Mouse (Mus musculus) limb, embryonic 15.5 days (tissue): Measurements from ENCODE around the gene Fsd1l. TPM values are rescaled to one million over a fixed set of nuclear protein-coding genes. Genes with fewer than 3 reads are reported as not detected.
"Not testable (repeated sequence)": the region's sequence is repeated elsewhere in the genome, so short reads cannot be mapped to it uniquely, and the experiment has no call there.

Experiments
- ATAC-seq: fragments of 200-750 bp; cut with Nextera tagmentation; 2 replicates; pipeline ENCODE4 v1.8.0; 2017; ENCODE audit warnings: low read depth, moderate TSS enrichment; ENCODE audit not compliant: insufficient number of reproducible peaks, low FRiP score, low TSS enrichment
- H3K27ac ChIP-seq: fragments of 300-500 bp; sonication (generic); 2 replicates; pipeline ENCODE4 v1.5.1; 2015; ENCODE audit warnings: moderate library complexity, mild to moderate bottlenecking, inconsistent platforms
- H3K27me3 ChIP-seq: fragments of 300-500 bp; sonication (generic); 2 replicates; pipeline ENCODE4 v1.6.1; 2015; ENCODE audit warnings: inconsistent platforms
- H3K36me3 ChIP-seq: fragments of 300-500 bp; sonication (generic); 2 replicates; pipeline ENCODE4 v1.6.1; 2015; ENCODE audit warnings: inconsistent platforms
- H3K4me1 ChIP-seq: fragments of 300-500 bp; sonication (generic); 2 replicates; pipeline ENCODE4 v1.6.1; 2015; ENCODE audit warnings: inconsistent platforms
- H3K4me2 ChIP-seq: fragments of 300-500 bp; sonication (generic); 2 replicates; pipeline ENCODE4 v1.6.1; 2015; ENCODE audit warnings: mild to moderate bottlenecking, inconsistent platforms
- H3K4me3 ChIP-seq: fragments of 300-500 bp; sonication (generic); 2 replicates; pipeline ENCODE4 v1.5.1; 2015; ENCODE audit warnings: mild to moderate bottlenecking, inconsistent platforms
- H3K9ac ChIP-seq: fragments of 300-500 bp; sonication (generic); 2 replicates; pipeline ENCODE4 v1.6.1; 2015; ENCODE audit warnings: inconsistent platforms
- H3K9me3 ChIP-seq: fragments of 300-500 bp; sonication (generic); 2 replicates; pipeline ENCODE4 v1.6.1; 2016; ENCODE audit warnings: inconsistent platforms
- WGBS: fragments of 180-500 bp; shearing (Covaris S2); methylation state at CpG from one replicate; pipeline ENCODE4 v1.1.7; 2015; 5-methylcytosine and 5-hydroxymethylcytosine counted together
- polyA plus RNA-seq: library from polyadenylated mRNA; unstranded; fragments of >200 nt; fragmentation: Nextera tagmentation; extraction: Ambion mirVana; gene quantifications from 2 replicates; pipeline ENCODE4 v1.2.1, GENCODE M21; 2015

The Fsd1l gene
- polyA plus RNA-seq, 1 experiment from 2014 or later, result 13.1 TPM

GRCm38 (mm10) chr4:53713704-53714050, 82.4 kb downstream of the Fsd1l start, which contains the start of gene Fktn:
Gene Fktn, plus strand, starts transcription at chr4:53713998.
- ATAC-seq, result peak; percentile 60
- 10% methylated on average over 7 of the region's 7 CpGs for WGBS
- H3K27me3 ChIP-seq, result no peaks in the 10 kb centered on the region
- peak within 1 kb of the TSS; percentile 81 for H3K4me3 ChIP-seq
- peak within 1 kb of the TSS; percentile 77 for H3K9ac ChIP-seq
- no peaks in the 10 kb centered on the region for H3K9me3 ChIP-seq
- H3K36me3 ChIP-seq, result no peaks in the 10 kb centered on the region
- peaks cover 9% of the 10 kb centered on the region; the same call in 1 of the 2 replicates for H3K4me1 ChIP-seq
- peak within 1 kb of the TSS; percentile 89 for H3K4me2 ChIP-seq
- H3K27ac ChIP-seq, result peak within 1 kb of the TSS; percentile 80

GRCm38 (mm10) chr4:53714051-53714814, 83.0 kb downstream of the Fsd1l start:
- H3K9ac ChIP-seq, result peak overlapping the region; percentile 77
- H3K27me3 ChIP-seq, result no peaks in the 10 kb centered on the region
- H3K4me1 ChIP-seq, result peaks cover 9% of the 10 kb centered on the region; the same call in 1 of the 2 replicates
- H3K36me3 ChIP-seq, result no peaks in the 10 kb centered on the region
- ATAC-seq, result peak; percentile 87
- no peaks in the 10 kb centered on the region for H3K9me3 ChIP-seq
- peak overlapping the region; percentile 81 for H3K4me3 ChIP-seq
- H3K4me2 ChIP-seq, result peak overlapping the region; percentile 89
- WGBS, result 15% methylated on average over 58 of the region's 58 CpGs
- H3K27ac ChIP-seq, result peak overlapping the region; percentile 80

- H3K4me2 ChIP-seq, result no peak overlapping the region
- no peak overlapping the region for H3K4me3 ChIP-seq
- H3K27me3 ChIP-seq, result no peaks in the 10 kb centered on the region
- H3K9me3 ChIP-seq, result no peaks in the 10 kb centered on the region
- no peak overlapping the region for H3K9ac ChIP-seq
- no peak for ATAC-seq
- peaks cover 9% of the 10 kb centered on the region; the same call in 1 of the 2 replicates for H3K4me1 ChIP-seq
- H3K36me3 ChIP-seq, result 0 out of 2 replicates have a peak, but pooled peaks cover 2% of the 10 kb centered on the region
- H3K27ac ChIP-seq, result no peak overlapping the region
These were observed 84.7 kb downstream of the Fsd1l start for GRCm38 (mm10) chr4:53715977-53716376.

GRCm38 (mm10) chr4:53717546-53717945, 86.3 kb downstream of the Fsd1l start:
- 86% methylated on average over 4 of the region's 4 CpGs for WGBS

GRCm38 (mm10) chr4:53718261-53718660, 87.0 kb downstream of the Fsd1l start:
- no peak overlapping the region for H3K4me2 ChIP-seq
- H3K9me3 ChIP-seq, result no peaks in the 10 kb centered on the region
- peaks cover 13% of the 10 kb centered on the region; the same call in 1 of the 2 replicates for H3K36me3 ChIP-seq
- no peak overlapping the region for H3K4me3 ChIP-seq
- no peak for ATAC-seq
- WGBS, result 78% methylated on average over 5 of the region's 5 CpGs
- H3K4me1 ChIP-seq, result peaks cover 9% of the 10 kb centered on the region; the same call in 1 of the 2 replicates
- no peaks in the 10 kb centered on the region for H3K27me3 ChIP-seq
- no peak overlapping the region for H3K9ac ChIP-seq
- H3K27ac ChIP-seq, result no peak overlapping the region

More at GRCm38 (mm10) chr4:53717546-53717945, 86.3 kb downstream of the Fsd1l start:
- no peak overlapping the region for H3K9ac ChIP-seq
- H3K27me3 ChIP-seq, result no peaks in the 10 kb centered on the region
- H3K27ac ChIP-seq, result no peak overlapping the region
- no peaks in the 10 kb centered on the region for H3K9me3 ChIP-seq
- no peak overlapping the region for H3K4me3 ChIP-seq
- peaks cover 9% of the 10 kb centered on the region; the same call in 1 of the 2 replicates for H3K4me1 ChIP-seq
- H3K4me2 ChIP-seq, result no peak overlapping the region
- ATAC-seq, result no peak
- H3K36me3 ChIP-seq, result peaks cover 11% of the 10 kb centered on the region; the same call in 1 of the 2 replicates

- WGBS, result 89% methylated on average over 4 of the region's 4 CpGs
- Histone ChIP-seq H3K27ac (no peak overlapping the region), H3K9me3 (no peaks in the 10 kb centered on the region), H3K4me1 (no peaks in the 10 kb centered on the region), H3K4me3 (no peak overlapping the region), H3K36me3 (peaks cover 22% of the 10 kb centered on the region; the same call in 1 of the 2 replicates), H3K9ac (no peak overlapping the region), H3K27me3 (no peaks in the 10 kb centered on the region), H3K4me2 (no peak overlapping the region)
- ATAC-seq, result no peak
These were observed 91.2 kb downstream of the Fsd1l start for GRCm38 (mm10) chr4:53722506-53722905.

GRCm38 (mm10) chr4:53726100-53726499, 94.8 kb downstream of the Fsd1l start:
- not testable (repeated sequence) for H3K4me3 ChIP-seq, H3K4me1 ChIP-seq, H3K9ac ChIP-seq, H3K4me2 ChIP-seq, H3K27me3 ChIP-seq, ATAC-seq, H3K27ac ChIP-seq, H3K9me3 ChIP-seq
- WGBS, result 88% methylated on average over 2 of the region's 2 CpGs
- H3K36me3 ChIP-seq, result peaks cover 33% of the 10 kb centered on the region

GRCm38 (mm10) chr4:53728121-53728520, 96.8 kb downstream of the Fsd1l start:
- Histone ChIP-seq H3K27ac (no peak overlapping the region), H3K9me3 (no peaks in the 10 kb centered on the region), H3K4me2 (no peak overlapping the region), H3K36me3 (peaks cover 39% of the 10 kb centered on the region), H3K27me3 (no peaks in the 10 kb centered on the region), H3K4me3 (no peak overlapping the region), H3K9ac (no peak overlapping the region), H3K4me1 (no peaks in the 10 kb centered on the region)
- WGBS, result 96% methylated on average over 1 of the region's 1 CpGs
- no peak for ATAC-seq

- 40% methylated on average over 6 of the region's 6 CpGs for WGBS
- Histone ChIP-seq H3K27me3 (no peaks in the 10 kb centered on the region), H3K4me1 (no peaks in the 10 kb centered on the region), H3K9me3 (no peaks in the 10 kb centered on the region), H3K27ac (no peak overlapping the region), H3K4me2 (no peak overlapping the region), H3K4me3 (no peak overlapping the region), H3K9ac (no peak overlapping the region), H3K36me3 (peaks cover 53% of the 10 kb centered on the region; the same call in 1 of the 2 replicates)
- no peak for ATAC-seq
These were observed 107.8 kb downstream of the Fsd1l start for GRCm38 (mm10) chr4:53738956-53739616.

- no peak for ATAC-seq
- H3K4me2 ChIP-seq, result no peak overlapping the region
These were observed 118.6 kb downstream of the Fsd1l start for GRCm38 (mm10) chr4:53749831-53750230.

GRCm38 (mm10) chr4:53750391-53751120, 119.3 kb downstream of the Fsd1l start:
- 79% methylated on average over 16 of the region's 16 CpGs for WGBS

More at GRCm38 (mm10) chr4:53749831-53750230, 118.6 kb downstream of the Fsd1l start:
- Histone ChIP-seq H3K9ac (no peak overlapping the region), H3K27ac (no peak overlapping the region), H3K36me3 (peaks cover 25% of the 10 kb centered on the region), H3K4me1 (no peaks in the 10 kb centered on the region), H3K4me3 (no peak overlapping the region), H3K27me3 (no peaks in the 10 kb centered on the region), H3K9me3 (no peaks in the 10 kb centered on the region)

More at GRCm38 (mm10) chr4:53750391-53751120, 119.3 kb downstream of the Fsd1l start:
- Histone ChIP-seq H3K9ac (no peak overlapping the region), H3K27ac (no peak overlapping the region), H3K27me3 (no peaks in the 10 kb centered on the region), H3K4me1 (no peaks in the 10 kb centered on the region), H3K4me2 (no peak overlapping the region), H3K36me3 (peaks cover 25% of the 10 kb centered on the region), H3K4me3 (no peak overlapping the region), H3K9me3 (no peaks in the 10 kb centered on the region)
- no peak for ATAC-seq
